ENCODE assay signal across 8 mouse cellular contexts in genomic region chr13:29985855-29986755, GRCm38 (mm10). TPM values are rescaled to one million over a fixed set of nuclear protein-coding genes. Genes with fewer than 3 reads are reported as not detected.
DNase-seq lines count a peak whose midpoint lies in the region; ATAC-seq lines count a peak whose summit lies in the region.

TSS of gene E2f3 (minus strand) at chr13:29986063.

- peaks cover 7% of the 10 kb centered on the region for H3K4me1 ChIP-seq in intestine, embryonic 14.5 days (replicated peaks; ENCODE audit: control insufficient read depth, insufficient read depth, low read length)

- peak within 1 kb of the TSS; percentile 65 for H3K4me2 ChIP-seq in intestine, embryonic 14.5 days (ENCODE audit: low read length)

- WGBS in intestine, embryonic 14.5 days = under 1% methylated on average over 45 of the region's 45 CpGs

- peak within 1 kb of the TSS; percentile 99 for H3K4me3 ChIP-seq in intestine, embryonic 14.5 days (ENCODE audit: low read depth, low read length)

- H3K9me3 ChIP-seq in intestine, embryonic 14.5 days (ENCODE audit: control insufficient read depth, low read length) = no peaks in the 10 kb centered on the region

- intact Hi-C loops in left cerebral cortex, postnatal 14 days (cut with DNase I) = loop anchor here (2.0 to 10.0 kb wide), 2 partner anchors 99 to 269 kb away; no protein-coding TSS in a partner anchor

- H3K9ac ChIP-seq in intestine, embryonic 14.5 days (ENCODE audit: low read length) = peak within 1 kb of the TSS; percentile 99

- H3K27ac ChIP-seq in intestine, embryonic 14.5 days (ENCODE audit: low read depth) = peak within 1 kb of the TSS; percentile 94

- ATAC-seq in intestine, embryonic 14.5 days (replicated peaks; ENCODE audit: low FRiP score, low TSS enrichment, low read depth) = peak; percentile 97

- peak; percentile 92 to 93 for DNase-seq in adrenal gland, adult 18-20 months (ENCODE audit: low spot score in 2 of 2)
- peak; percentile 99 for DNase-seq in embryo, embryonic 11 days
- DNase-seq in gastrocnemius, postnatal 25 days = peak; percentile 99
- peak; percentile 97 for DNase-seq in intestine, embryonic 14.5 days (ENCODE audit: low spot score)
- peak; percentile 99 to 100 for DNase-seq in left cerebral cortex, postnatal 14 days (ENCODE audit: low spot score in 2 of 2)
- peak; percentile 99 for DNase-seq in mesoderm, embryonic 11.5 days (ENCODE audit: low read depth, low spot score)
- peak; percentile 100 for DNase-seq in right cerebral cortex, postnatal 36 days (ENCODE audit: low spot score in 2 of 2)
- DNase-seq in yolk sac, embryonic 10.5 days (ENCODE audit: low spot score) = peak; percentile 99

- no peaks in the 10 kb centered on the region for H3K36me3 ChIP-seq in intestine, embryonic 14.5 days (ENCODE audit: control insufficient read depth, insufficient read depth, low read length)

- no peaks in the 10 kb centered on the region for H3K27me3 ChIP-seq in intestine, embryonic 14.5 days (replicated peaks; ENCODE audit: control insufficient read depth, insufficient read depth, low read length)

RNA-seq across cellular contexts. Expression of gene E2f3, which starts in this region (rescaled TPM):
- total RNA-seq in adrenal gland, adult 18-20 months (2021) = 10 to 100 TPM in 1 of 2 experiments, 1 to 10 TPM in 1; 6.7 to 10.6 TPM
- 10 to 100 TPM in 1 of 2 experiments, 1 to 10 TPM in 1; 7.8 to 10.2 TPM for total RNA-seq in gastrocnemius, postnatal 25 days (2021)
- polyA plus RNA-seq in intestine, embryonic 14.5 days (2014; fragmentation: Nextera tagmentation; extraction: Ambion mirVana) = 10.7 and 12.4 TPM in 2 replicates
- total RNA-seq in left cerebral cortex, postnatal 14 days (2021) = 10 to 100 TPM; 18.7 to 19.2 TPM

Comparison
In these comparisons a context has a peak if more than half of its experiments do, and no peak if none do; other contexts are left out.
1. Peak in every context shown above with its lines: DNase-seq, ATAC-seq, H3K4me3 ChIP-seq and H3K27ac ChIP-seq.